Mouse (Mus musculus): ENCODE results near the gene Ppard.

Gene Ppard

DNA sequence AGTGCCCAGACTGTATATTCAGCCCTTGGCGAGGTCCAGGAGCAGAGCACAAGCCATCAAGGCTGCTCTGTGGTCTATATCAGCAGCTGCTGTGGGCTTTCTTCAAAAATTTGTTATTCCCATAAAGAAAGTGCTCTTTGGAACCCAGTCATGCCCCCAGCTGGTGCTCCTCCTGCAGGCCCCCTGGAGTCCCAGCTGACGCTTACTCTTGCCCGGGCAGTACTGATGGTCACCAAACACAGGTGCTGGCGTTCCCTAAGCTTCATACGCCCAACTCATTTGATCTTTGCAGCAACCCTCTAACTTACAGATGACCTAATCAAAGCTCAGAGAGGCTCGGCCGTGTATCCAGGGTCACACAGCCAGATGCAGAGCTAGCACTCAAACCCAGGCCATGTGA is 105.0 kb downstream of the Ppard start:
- CTCF ChIA-PET: interaction anchor here (0.6 to 2.1 kb wide), 16 partner anchors 12 to 1047 kb away, joined by 3 to 12 read pairs (median 5); partner anchors contain the start of genes Fance (in 1 of the 4) and Tead3 (in 1 of the 4)
- POLR2A ChIA-PET: interaction anchor here in 3 of 4 experiments (0.6 to 45.8 kb wide), 11 partner anchors 6 to 786 kb away, joined by 3 to 990 read pairs (median 4); partner anchors contain the start of genes Rpl10a (in 2 of the 3), Fance (in 1 of the 3), Tead3 (in 1 of the 3) and Tulp1 (in 1 of the 3)

- ChIA-PET POLR2A (interaction anchor here in 3 of 4 experiments (0.7 to 45.8 kb wide), 7 partner anchors 9 to 142 kb away, joined by 3 to 990 read pairs (median 9); partner anchors contain the start of genes Rpl10a (in 2 of the 3), Fance (in 1 of the 3) and Tead3 (in 1 of the 3)), CTCF (interaction anchor here in 1 of 4 experiments (3.0 kb wide), 1 partner anchor 9 kb away, joined by 8 read pairs; the partner anchor contains the start of gene Tead3)
These were observed 108.1 kb downstream of the Ppard start for GRCm38 (mm10) chr17:28340578-28340977.

GRCm38 (mm10) chr17:28341091-28341490 is 108.6 kb downstream of the Ppard start:
- ChIA-PET CTCF (interaction anchor here in 3 of 4 experiments (0.6 to 3.0 kb wide), 3 partner anchors 9 to 48 kb away, joined by 3 to 8 read pairs (median 7); partner anchors contain the start of gene Tead3 (in 1 of the 3)), POLR2A (interaction anchor here in 3 of 4 experiments (0.7 to 45.8 kb wide), 10 partner anchors 9 to 184 kb away, joined by 3 to 990 read pairs (median 6); partner anchors contain the start of genes Tead3 (in 2 of the 3), Fance (in 1 of the 3) and Rpl10a (in 1 of the 3))

- ChIA-PET POLR2A (interaction anchor here (1.0 to 45.8 kb wide), 6 partner anchors 12 to 31 kb away, joined by 3 to 990 read pairs (median 8); partner anchors contain the start of genes Fance (in 2 of the 4) and Rpl10a (in 1 of the 4)), CTCF (interaction anchor here in 3 of 4 experiments (0.6 to 0.9 kb wide), 4 partner anchors 22 to 262 kb away, joined by 3 to 4 read pairs (median 4); no protein-coding TSS in a partner anchor)
These were observed 111.6 kb downstream of the Ppard start for GRCm38 (mm10) chr17:28344050-28344607.

- CTCF ChIA-PET: interaction anchor here in 3 of 4 experiments (0.6 to 2.1 kb wide), 8 partner anchors 13 to 48 kb away, joined by 3 to 12 read pairs (median 4); partner anchors contain the start of gene Fance (in 1 of the 3)
- POLR2A ChIA-PET: interaction anchor here (1.0 to 45.8 kb wide), 10 partner anchors 11 to 144 kb away, joined by 3 to 990 read pairs (median 6); partner anchors contain the start of genes Fance (in 2 of the 4) and Rpl10a (in 2 of the 4)
These were observed 112.2 kb downstream of the Ppard start for GRCm38 (mm10) chr17:28344670-28345069.

DNA sequence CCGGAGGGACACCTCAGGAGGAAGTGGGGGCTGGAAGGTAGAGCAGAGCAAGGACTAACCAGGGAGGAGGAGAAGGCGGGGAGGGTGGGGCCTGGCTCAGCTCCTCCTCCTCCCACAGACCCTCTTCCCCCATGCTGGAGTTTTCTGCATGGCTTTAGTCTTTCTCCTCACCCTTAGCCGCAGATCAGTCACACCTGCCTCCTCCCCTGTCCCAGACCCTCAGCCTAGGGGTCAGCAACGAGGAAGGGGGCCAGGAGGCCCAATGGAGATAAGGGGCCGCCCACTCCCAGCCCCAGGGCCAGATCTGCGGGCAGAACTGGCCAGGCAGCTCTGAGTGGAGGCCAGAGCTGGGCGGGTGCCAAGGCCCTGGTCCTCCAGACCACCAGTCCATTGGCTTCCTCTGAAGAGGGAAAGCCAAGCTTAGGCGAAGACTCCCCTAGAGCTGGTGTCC is 112.8 kb downstream of the Ppard start:
- CTCF ChIA-PET: interaction anchor here (0.5 to 2.1 kb wide), 11 partner anchors 13 to 1350 kb away, joined by 3 to 18 read pairs (median 4); partner anchors contain the start of gene Fance (in 1 of the 4)
- POLR2A ChIA-PET: interaction anchor here (0.6 to 45.8 kb wide), 14 partner anchors 11 to 163 kb away, joined by 3 to 990 read pairs (median 6); partner anchors contain the start of genes Fance (in 2 of the 4) and Rpl10a (in 2 of the 4)

- ChIA-PET CTCF (interaction anchor here (0.5 to 2.1 kb wide), 10 partner anchors 13 to 1350 kb away, joined by 3 to 12 read pairs (median 4); no protein-coding TSS in a partner anchor), POLR2A (interaction anchor here (0.6 to 45.8 kb wide), 14 partner anchors 10 to 260 kb away, joined by 3 to 990 read pairs (median 6); partner anchors contain the start of genes Rpl10a (in 2 of the 4) and Fance (in 1 of the 4))
These were observed 113.4 kb downstream of the Ppard start for GRCm38 (mm10) chr17:28345882-28346281.

DNA sequence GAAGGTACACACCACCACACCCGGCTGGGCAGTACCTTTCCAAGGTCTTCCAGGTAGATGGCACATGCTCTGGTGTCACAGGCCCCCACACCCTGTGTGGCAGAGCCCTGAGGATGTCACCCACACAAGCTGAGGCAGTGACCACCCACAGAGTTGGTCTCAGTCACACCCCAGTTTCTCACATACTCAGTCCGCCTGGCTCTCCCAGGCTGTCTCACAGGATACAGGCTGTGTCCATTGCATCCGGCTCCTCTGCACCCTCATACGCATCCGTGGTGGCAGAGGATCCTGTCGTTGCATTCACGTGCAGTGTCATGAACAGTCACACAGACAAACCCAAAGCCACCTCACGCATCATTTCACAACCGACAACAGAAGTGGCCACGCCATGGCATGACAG is 114.8 kb downstream of the Ppard start:
- ChIA-PET CTCF (no interaction called here), POLR2A (interaction anchor here in 3 of 4 experiments (0.6 to 45.8 kb wide), 3 partner anchors 15 to 23 kb away, joined by 3 to 990 read pairs (median 3); partner anchors contain the start of genes Fance (in 1 of the 3) and Rpl10a (in 1 of the 3))

- POLR2A ChIA-PET: interaction anchor here (0.7 to 45.8 kb wide), 9 partner anchors 10 to 181 kb away, joined by 3 to 990 read pairs (median 8); partner anchors contain the start of genes Rpl10a (in 2 of the 4) and Fance (in 1 of the 4)
These were observed 115.7 kb downstream of the Ppard start for GRCm38 (mm10) chr17:28348211-28348610.

GRCm38 (mm10) chr17:28349264-28349880 is 116.9 kb downstream of the Ppard start:
- ChIA-PET POLR2A (interaction anchor here (0.6 to 45.8 kb wide), 18 partner anchors 8 to 200 kb away, joined by 3 to 990 read pairs (median 8); partner anchors contain the start of genes Rpl10a (in 2 of the 4), Fance (in 1 of the 4), Tulp1 (in 1 of the 4) and Zfp523 (in 1 of the 4)), CTCF (interaction anchor here in 3 of 4 experiments (0.5 to 2.9 kb wide), 11 partner anchors 8 to 176 kb away, joined by 3 to 11 read pairs (median 4); no protein-coding TSS in a partner anchor)

More at GRCm38 (mm10) chr17:28348211-28348610, 115.7 kb downstream of the Ppard start:
- CTCF ChIA-PET: interaction anchor here in 2 of 4 experiments (0.6 to 2.9 kb wide), 4 partner anchors 10 to 127 kb away, joined by 3 to 11 read pairs (median 7); no protein-coding TSS in a partner anchor

DNA sequence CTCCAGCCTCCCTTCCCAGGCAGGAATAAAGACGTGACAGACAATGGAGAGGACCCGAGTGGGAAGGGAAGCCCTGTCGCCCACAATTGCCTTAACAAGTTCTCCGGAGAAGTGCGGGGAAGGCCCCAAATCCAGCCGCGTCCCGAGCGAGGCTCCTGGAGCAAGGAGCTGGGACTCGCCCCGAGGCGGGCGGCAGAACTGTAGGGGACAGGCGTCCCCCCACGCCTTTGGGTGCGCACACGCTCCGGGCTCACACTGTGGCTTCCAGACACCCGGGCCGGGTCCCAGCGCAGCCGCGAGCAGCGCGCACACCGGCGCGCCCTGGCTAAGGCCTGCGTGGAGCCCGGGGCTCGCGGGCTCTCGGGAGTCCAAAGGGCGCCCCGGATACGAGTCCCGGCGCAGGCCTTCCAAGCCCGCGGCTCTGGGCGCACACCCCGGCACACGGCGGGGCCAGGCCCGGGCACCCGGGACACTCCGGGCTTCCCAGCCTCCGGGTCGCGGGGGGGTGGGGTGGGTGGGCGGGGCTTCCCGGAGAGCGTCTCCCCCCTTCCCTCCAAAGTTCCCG is 117.5 kb downstream of the Ppard start:
- ChIA-PET POLR2A (interaction anchor here (0.5 to 45.8 kb wide), 26 partner anchors 8 to 689 kb away, joined by 3 to 990 read pairs (median 4); partner anchors contain the start of genes Rpl10a (in 2 of the 4), Tulp1 (in 2 of the 4), Fance (in 1 of the 4) and Zfp523 (in 1 of the 4)), CTCF (interaction anchor here (0.5 to 2.9 kb wide), 23 partner anchors 9 to 375 kb away, joined by 3 to 11 read pairs (median 4); partner anchors contain the start of gene Def6 (in 1 of the 4))

GRCm38 (mm10) chr17:28350466-28351352 is 118.2 kb downstream of the Ppard start, which contains the start of gene Tead3:
Gene Tead3, minus strand, starts transcription at chr17:28350817.
- CTCF ChIA-PET: interaction anchor here (0.5 to 2.9 kb wide), 27 partner anchors 10 to 637 kb away, joined by 3 to 11 read pairs (median 4); partner anchors contain the start of genes Def6 (in 1 of the 4) and Rpl10a (in 1 of the 4)
- POLR2A ChIA-PET: interaction anchor here (0.5 to 45.8 kb wide), 31 partner anchors 9 to 688 kb away, joined by 3 to 990 read pairs (median 4); partner anchors contain the start of genes Rpl10a (in 2 of the 4), Tulp1 (in 2 of the 4), Fance (in 1 of the 4) and Ppard (in 1 of the 4)

All from embryonic stem cell, embryonic (primary cell).